Mouse (Mus musculus) adrenal gland, postnatal 14 days (tissue): ENCODE results near the gene Kdm5a. TPM values are rescaled to one million over a fixed set of nuclear protein-coding genes. Genes with fewer than 3 reads are reported as not detected.

ENCODE experiments used
- DNase-seq: peaks from one replicate; pipeline ENCODE4 v3.0.0; 2021; ENCODE audit warnings: mixed read lengths
- total RNA-seq: library from RNA; stranded (reverse); gene quantifications from 2 replicates; pipeline ENCODE4 v1.2.3, GENCODE M21; 2021

The Kdm5a gene
- total RNA-seq, 1 experiment from 2014 or later = 54.8 TPM

DNA sequence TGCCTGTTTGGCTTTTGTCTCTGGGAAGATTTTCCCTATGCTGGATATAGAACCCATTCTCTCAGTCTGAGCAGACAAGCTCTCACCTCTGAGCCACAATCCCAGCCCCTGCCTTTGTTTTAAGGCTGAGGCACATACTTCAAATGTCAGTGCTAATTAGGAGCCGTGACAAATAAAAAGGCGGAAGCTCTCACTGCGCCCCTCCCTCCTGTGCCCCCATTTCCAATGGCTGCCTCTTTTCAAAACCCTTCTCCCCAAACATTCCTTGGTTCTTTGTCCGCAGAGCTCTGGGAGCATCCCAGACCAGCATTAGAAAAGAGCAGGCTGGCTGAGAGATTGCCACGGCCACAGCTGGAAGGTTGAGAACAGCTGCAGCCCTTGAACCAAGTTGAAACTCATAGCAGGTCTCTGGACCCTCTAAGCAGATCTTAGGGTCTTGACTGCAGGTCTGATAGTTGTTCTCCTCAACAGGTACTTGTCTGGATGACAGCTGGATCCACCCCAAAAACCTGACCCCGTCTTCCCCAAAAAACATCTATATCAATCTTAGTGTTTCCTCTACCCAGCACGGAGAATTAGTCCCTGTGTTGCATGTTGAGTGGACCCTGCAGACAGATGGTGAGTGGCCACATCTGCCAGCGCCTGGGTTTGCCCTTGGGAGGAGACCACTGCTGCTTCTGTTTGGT lies 108.7 kb downstream of the Kdm5a start:
- no peak for DNase-seq

DNA sequence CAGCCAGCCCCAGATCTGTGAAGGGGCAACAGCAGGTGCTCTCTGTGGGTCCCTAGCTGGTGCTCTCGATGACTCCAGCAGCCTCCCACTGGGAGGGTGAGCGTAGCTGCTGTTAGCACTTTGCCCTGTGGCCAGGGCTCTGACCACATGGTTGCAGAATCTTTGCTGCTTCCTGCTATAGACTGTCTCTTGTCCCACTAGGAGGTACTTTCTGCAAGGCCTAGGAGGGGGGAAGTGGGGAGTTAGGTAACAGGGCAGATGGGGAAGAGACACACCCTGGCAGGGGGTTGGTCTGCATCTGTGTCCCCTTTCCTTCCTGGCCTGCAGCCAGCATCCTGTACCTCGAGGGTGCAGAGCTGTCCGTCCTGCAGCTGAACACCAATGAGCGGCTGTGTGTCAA lies 109.5 kb downstream of the Kdm5a start:
- DNase-seq = no peak

GRCm38 (mm10) chr6:120475288-120475687 lies 111.4 kb downstream of the Kdm5a start:
- no peak for DNase-seq

- DNase-seq = no peak
These were observed 115.4 kb downstream of the Kdm5a start for GRCm38 (mm10) chr6:120479302-120479701.

DNA sequence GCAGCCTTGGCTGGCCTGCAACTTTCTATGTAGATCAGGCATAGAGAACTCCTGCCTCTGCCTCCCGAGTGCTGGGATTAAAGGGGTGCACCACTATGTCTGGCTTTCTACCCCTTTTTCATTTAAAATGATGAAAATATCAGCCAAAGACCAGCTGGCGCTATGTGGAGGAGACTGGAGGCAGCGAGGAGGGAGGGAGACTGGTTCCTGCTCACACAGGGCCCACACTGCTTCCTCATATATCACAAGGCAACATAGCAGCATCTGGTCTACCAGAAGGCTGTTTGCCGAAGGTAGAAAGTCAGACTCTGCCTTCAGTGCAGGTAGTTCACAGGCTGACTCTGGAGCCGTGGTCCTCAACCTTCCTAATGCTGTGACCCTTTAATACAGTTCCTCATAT lies 116.4 kb downstream of the Kdm5a start:
- no peak for DNase-seq

- DNase-seq = no peak
These were observed 117.6 kb downstream of the Kdm5a start for GRCm38 (mm10) chr6:120481538-120481937.

GRCm38 (mm10) chr6:120482021-120482420 lies 118.1 kb downstream of the Kdm5a start:
- no peak for DNase-seq

GRCm38 (mm10) chr6:120482756-120483155 lies 118.8 kb downstream of the Kdm5a start:
- peak; percentile 29 for DNase-seq

GRCm38 (mm10) chr6:120483211-120483626 lies 119.3 kb downstream of the Kdm5a start:
- DNase-seq = peak; percentile 71

DNA sequence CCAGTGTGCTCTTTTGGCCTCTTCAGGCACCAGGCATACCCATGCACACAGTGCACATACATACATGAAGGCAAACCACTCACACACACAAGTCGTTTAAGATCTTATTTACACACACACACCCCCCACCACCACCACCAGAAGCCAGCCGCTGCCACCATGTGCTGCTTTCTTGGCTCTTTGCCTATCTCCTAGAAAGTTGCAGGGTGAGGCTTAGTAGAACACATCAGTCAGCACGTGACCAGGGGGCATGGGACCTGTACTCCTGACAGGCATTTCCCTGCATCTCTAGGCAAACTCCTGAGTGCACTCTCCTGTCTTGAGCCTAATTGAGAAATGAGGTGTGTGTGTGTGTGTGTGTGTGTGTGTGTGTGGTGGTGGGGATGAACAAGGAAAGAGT lies 121.1 kb downstream of the Kdm5a start:
- DNase-seq = no peak

DNA sequence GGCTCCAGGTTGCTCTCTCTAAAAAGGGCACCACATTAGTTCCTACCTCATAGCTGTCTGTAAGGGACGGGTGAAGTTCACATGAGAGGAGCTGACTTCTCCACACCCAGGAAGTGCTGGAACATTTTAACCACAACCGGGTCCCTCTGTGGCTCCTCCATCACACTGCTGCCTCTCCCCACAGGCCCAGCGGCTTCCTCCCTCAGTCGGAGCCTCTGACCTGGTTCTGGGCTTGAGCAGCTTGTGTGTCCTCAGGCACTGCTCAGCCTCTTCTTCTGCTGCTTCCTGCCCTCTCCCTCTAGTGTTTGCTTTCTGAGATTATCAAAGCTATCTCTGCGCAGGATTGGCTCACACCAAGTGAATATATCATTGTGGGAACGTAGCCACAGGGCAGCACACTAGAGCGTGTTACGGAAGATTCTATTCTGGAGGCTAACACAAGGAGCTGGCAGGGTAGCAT lies 122.2 kb downstream of the Kdm5a start:
- DNase-seq = no peak

GRCm38 (mm10) chr6:120488647-120489046 lies 124.7 kb downstream of the Kdm5a start:
- no peak for DNase-seq

DNA sequence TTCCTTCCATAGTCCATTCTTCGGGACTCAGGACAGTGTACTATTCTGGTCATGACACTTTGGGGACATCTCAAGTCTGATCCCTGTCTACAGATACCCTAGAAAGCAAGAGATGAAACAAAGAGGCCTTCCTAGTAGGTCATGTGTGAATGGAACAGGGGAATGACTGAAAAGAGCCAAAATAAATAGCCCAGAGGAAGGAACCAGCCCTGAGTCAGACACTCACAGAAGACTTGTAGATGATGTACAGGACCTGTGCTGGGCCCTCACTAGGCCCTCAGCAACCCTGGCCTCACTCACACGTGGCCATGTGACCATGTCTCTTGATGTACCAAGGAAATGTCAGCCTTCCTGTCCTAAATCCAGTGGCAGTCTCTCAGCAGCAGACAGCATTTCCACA lies 125.5 kb downstream of the Kdm5a start:
- DNase-seq = no peak

- no peak for DNase-seq
These were observed 127.1 kb downstream of the Kdm5a start for GRCm38 (mm10) chr6:120491064-120491463.

DNA sequence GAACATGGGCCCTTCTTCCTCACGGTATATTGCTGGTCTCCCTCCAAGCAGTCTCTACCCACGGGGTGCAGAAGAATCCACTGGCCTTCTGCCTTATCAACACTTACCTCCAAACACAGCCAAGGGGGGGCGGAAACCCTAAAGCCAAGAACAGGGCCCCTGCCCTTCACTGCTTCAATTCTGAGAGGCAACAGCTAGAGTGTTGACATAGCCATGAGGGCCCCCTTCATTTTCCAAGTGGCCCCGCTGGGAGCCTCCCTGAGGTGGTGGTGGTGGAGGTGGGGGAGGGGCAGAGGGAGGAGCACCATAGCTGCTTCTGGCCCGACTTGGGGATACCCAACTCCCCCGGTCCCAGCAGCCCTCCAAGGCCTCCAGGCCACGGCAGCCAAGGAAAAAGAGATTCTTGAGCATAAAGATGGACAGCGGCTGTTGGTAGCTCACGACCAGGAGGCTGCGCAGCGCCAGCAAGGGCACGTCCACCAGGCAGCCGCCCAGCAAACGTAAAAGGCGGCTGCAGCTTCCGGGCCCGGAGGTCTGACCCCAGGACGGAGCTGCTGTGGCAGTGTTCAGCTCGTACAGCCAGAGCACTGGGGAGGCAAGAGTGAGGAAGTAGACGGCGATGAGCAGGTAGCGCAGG lies 128.1 kb downstream of the Kdm5a start:
- no peak for DNase-seq

GRCm38 (mm10) chr6:120492499-120493373 lies 128.8 kb downstream of the Kdm5a start:
- DNase-seq = peak; percentile 48

DNA sequence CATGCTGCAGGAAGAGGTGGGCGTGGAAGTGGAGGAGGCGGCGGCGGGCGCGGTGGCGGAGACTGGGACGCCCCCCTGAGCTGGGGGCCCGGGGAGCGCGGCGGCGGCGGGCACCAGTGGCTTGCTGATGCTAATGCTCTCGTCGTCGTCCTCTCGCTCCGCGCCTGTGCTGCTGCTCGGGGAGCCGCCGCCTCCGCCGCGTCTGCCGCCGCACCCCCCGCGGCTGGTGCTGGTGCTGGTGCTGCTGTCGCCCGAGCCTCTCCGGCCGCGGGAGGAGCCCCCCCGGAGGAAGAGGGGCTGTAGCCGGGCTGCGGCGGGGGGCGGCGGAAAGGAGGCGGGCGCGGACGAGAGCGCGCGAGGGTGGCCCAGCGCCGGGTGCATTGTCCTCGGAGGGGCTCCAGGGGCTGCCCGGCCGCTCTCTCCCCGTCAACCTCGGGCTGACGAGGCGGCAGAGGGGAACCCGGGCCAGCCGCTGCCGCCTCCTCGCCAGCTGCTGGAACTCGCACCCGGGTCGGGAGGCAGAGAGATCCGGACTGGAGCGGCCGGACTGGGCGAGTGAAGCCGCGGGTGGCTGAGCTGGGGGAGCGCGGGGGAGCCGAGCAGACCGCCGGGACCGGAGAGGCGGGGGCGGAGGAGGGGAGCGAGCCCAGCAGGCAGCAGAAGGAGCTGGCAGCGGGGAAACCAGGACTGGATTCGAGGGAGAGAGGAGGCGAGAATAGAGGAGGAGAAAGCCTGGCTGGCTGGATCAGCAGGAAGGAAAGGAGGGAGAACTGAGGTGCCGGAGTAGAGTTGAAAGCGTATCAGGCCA lies 129.7 kb downstream of the Kdm5a start, which contains the start of gene Tmem121b:
Tmem121b (minus strand) TSS at position 434 of the 808 bp plus-strand sequence.
- peak; percentile 83 for DNase-seq

Other genes starting within 250 kb of the Kdm5a start
- gene D330020A13Rik, start 69.8 kb upstream of the Kdm5a start, total RNA-seq = not detected in 2 replicates
- gene B4galnt3, start 69.6 kb upstream of the Kdm5a start, total RNA-seq = 5.4 and 5.6 TPM in 2 replicates
- 10.5 and 10.7 TPM in 2 replicates for gene Ccdc77, start 250 bp downstream of the Kdm5a start, total RNA-seq
- 9.1 and 15.0 TPM in 2 replicates for gene Il17ra, start 99.1 kb downstream of the Kdm5a start, total RNA-seq
- 0.15 and 0.23 TPM in 2 replicates for gene Tmem121b, start 129.7 kb downstream of the Kdm5a start, total RNA-seq
- 25.6 and 29.9 TPM in 2 replicates for gene Hdhd5, start 167.2 kb downstream of the Kdm5a start, total RNA-seq